In the genomic region with DNA sequence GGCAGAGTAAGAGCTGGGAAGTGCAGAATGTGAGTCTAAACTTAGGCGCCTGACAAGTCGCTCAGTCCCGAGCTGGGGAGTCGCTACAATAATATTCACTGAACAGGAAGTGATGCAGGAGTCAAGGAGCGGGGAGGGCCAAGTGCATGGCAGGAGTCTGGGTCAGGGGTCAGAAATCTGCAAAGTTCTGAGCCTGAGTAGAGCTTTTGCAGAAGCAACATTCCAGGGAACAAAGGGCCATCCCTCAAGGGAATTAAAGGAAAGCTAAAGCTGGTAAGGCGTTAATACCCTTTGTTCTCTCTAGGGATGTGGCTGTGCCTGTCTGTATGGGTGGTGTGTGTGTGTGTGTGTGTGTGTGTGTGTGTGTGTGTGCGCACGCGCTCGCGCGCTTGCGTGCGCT, we compare ENCODE assay signal across 8 mouse cellular contexts. TPM values are rescaled to one million over a fixed set of nuclear protein-coding genes. Genes with fewer than 3 reads are reported as not detected.
A peak's percentile ranks its signal among the peaks of the same experiment; 100 is the strongest.
DNase-seq lines count a peak whose midpoint lies in the region; ATAC-seq and TF ChIP-seq lines count a peak whose summit lies in the region.

No protein-coding gene starts in this region.

- peak; percentile 60 for TF ChIP-seq POLR2A in heart, adult 2 months (IDR thresholded peaks at IDR 0.05; ENCODE audit: insufficient read depth, low read depth, low read length)

- no peaks in the 10 kb centered on the region; the same call in 1 of the 2 replicates for H3K36me3 ChIP-seq in heart, adult 2 months (ENCODE audit: control insufficient read depth, insufficient read depth, low read length)

- 48% methylated on average over 14 of the region's 14 CpGs for WGBS in heart, adult 2 months

- peak in 1 of 2 experiments; percentile 44 for DNase-seq in heart, adult 2 months
- no peak for DNase-seq in heart, postnatal 36 days
- peak; percentile 61 for DNase-seq in kidney, adult 11 months
- no peak for DNase-seq in spleen, postnatal 36 days (ENCODE audit: low spot score in 2 of 2)
- no peak for DNase-seq in frontal cortex, postnatal 10 days (ENCODE audit: low spot score in 2 of 2)
- no peak for DNase-seq in spleen, postnatal 14 days (ENCODE audit: low spot score in 2 of 2)

- no peak overlapping the region for H3K9ac ChIP-seq in heart, adult 2 months (ENCODE audit: low read depth, low read length)

- peak overlapping the region; percentile 70 for H3K27ac ChIP-seq in heart, adult 2 months
- H3K27ac ChIP-seq in brown adipose tissue, adult 24 weeks (replicated peaks; ENCODE audit: low read depth, low read length), result peak overlapping the region; percentile 87

- no peaks in the 10 kb centered on the region for H3K27me3 ChIP-seq in heart, adult 2 months (ENCODE audit: control insufficient read depth, insufficient read depth, low read length)

- 0 out of 2 replicates have a peak, but pooled peaks have one; percentile 14 for ATAC-seq in megakaryocyte progenitor cell, adult 5-6 weeks (replicated peaks; ENCODE audit: poor library complexity)

- no peaks in the 10 kb centered on the region for H3K79me2 ChIP-seq in heart, adult 2 months (replicated peaks; ENCODE audit: control insufficient read depth, insufficient read depth, low read length)

- intact Hi-C loops in heart, adult 2 months (cut with DNase I), result no loop called here
- intact Hi-C loops in heart, postnatal 36 days (cut with DNase I), result no loop called here

- no peak for TF ChIP-seq CTCF in heart, adult 2 months (IDR thresholded peaks at IDR 0.05)

- H3K4me3 ChIP-seq in heart, adult 2 months, result no peak overlapping the region
- H3K4me3 ChIP-seq in brown adipose tissue, adult 24 weeks (ENCODE audit: insufficient read depth, low read depth, low read length), result no peak overlapping the region

- peaks cover 7% of the 10 kb centered on the region for H3K4me1 ChIP-seq in heart, adult 2 months (ENCODE audit: control insufficient read depth, insufficient read depth, low read length)
- peaks cover 23% of the 10 kb centered on the region for H3K4me1 ChIP-seq in brown adipose tissue, adult 24 weeks (ENCODE audit: control insufficient read depth, insufficient read depth, insufficient read length, low read length)

- peak; percentile 86 for TF ChIP-seq EP300 in heart, adult 2 months (IDR thresholded peaks at IDR 0.05; ENCODE audit: insufficient read depth, low read depth, low read length)

RNA-seq across cellular contexts. Expression of gene Gm9887, which starts 52.7 kb away (rescaled TPM):
- total RNA-seq in heart, adult 2 months (2021), result under 1 TPM; 0.39 to 0.84 TPM
- polyA plus RNA-seq in heart, adult 2 months (2012; rRNA removed), result 0.80 TPM in 1 of 2 replicates, not detected in the other
- total RNA-seq in heart, postnatal 36 days (2021), result not detected
- not detected in 2 replicates for polyA plus RNA-seq in brown adipose tissue, adult 24 weeks (2012; ENCODE audit: insufficient read depth, insufficient read length, missing spikeins)
- not detected in 2 replicates for total RNA-seq in megakaryocyte progenitor cell, adult 5-6 weeks (2015)
- 1.5 TPM in 1 of 2 replicates, not detected in the other for total RNA-seq in megakaryocyte progenitor cell, adult 5-6 weeks (2017)

RNA-seq across cellular contexts. Expression of gene Arf6, which starts 53.0 kb away (rescaled TPM):
- total RNA-seq in heart, adult 2 months (2021), result 10 to 100 TPM; 35.0 to 38.7 TPM
- 30.3 and 32.9 TPM in 2 replicates for polyA plus RNA-seq in heart, adult 2 months (2012; rRNA removed)
- total RNA-seq in heart, postnatal 36 days (2021), result 10 to 100 TPM; 37.2 to 39.8 TPM
- polyA plus RNA-seq in brown adipose tissue, adult 24 weeks (2012; ENCODE audit: insufficient read depth, insufficient read length, missing spikeins), result 43.2 and 49.8 TPM in 2 replicates
- total RNA-seq in megakaryocyte progenitor cell, adult 5-6 weeks (2015), result 89.6 and 90.6 TPM in 2 replicates
- total RNA-seq in megakaryocyte progenitor cell, adult 5-6 weeks (2017), result 145 and 148 TPM in 2 replicates
